Mouse (Mus musculus) embryonic facial prominence, embryonic 11.5 days (tissue): ENCODE results near the gene Rnf141. TPM values are rescaled to one million over a fixed set of nuclear protein-coding genes. Genes with fewer than 3 reads are reported as not detected.

Source experiments
- microRNA-seq: library from miRNA; unstranded; fragments of <30 nt; microRNA quantifications from one replicate; pipeline ENCODE4, GENCODE M21; 2016; ENCODE audit warnings: borderline number of aligned reads
- polyA plus RNA-seq: library from polyadenylated mRNA; unstranded; fragments of >200 nt; fragmentation: Nextera tagmentation; extraction: Ambion mirVana; gene quantifications from 2 replicates; pipeline ENCODE4 v1.2.1, GENCODE M21; 2014

Rnf141 gene
- polyA plus RNA-seq, 1 experiment from 2014 or later: 20.6 TPM

Small RNAs within 50 kb of the gene (microRNA-seq; reads per million reads assigned to microRNA genes)
- gene Gm47282: not detected

Other genes starting within 250 kb of the Rnf141 start
- 25.2 and 25.4 TPM in 2 replicates for gene Sbf2, start 229.5 kb downstream of the Rnf141 start, polyA plus RNA-seq
- 1.5 and 2.0 TPM in 2 replicates for gene Adm, start 216.8 kb downstream of the Rnf141 start, polyA plus RNA-seq
- 2.0 and 2.5 TPM in 2 replicates for gene Ampd3, start 76.3 kb downstream of the Rnf141 start, polyA plus RNA-seq
- gene Lyve1, start 18.8 kb upstream of the Rnf141 start, polyA plus RNA-seq: 0.41 and 1.2 TPM in 2 replicates
- gene Mrvi1, start 138.0 kb upstream of the Rnf141 start, polyA plus RNA-seq: 1.7 and 2.5 TPM in 2 replicates
- gene Ctr9, start 184.5 kb upstream of the Rnf141 start, polyA plus RNA-seq: 82.7 and 88.1 TPM in 2 replicates
- 1,788 and 1,988 TPM in 2 replicates for gene Eif4g2, start 238.6 kb upstream of the Rnf141 start, polyA plus RNA-seq